Mouse (Mus musculus): ENCODE measurements at regions not wholly inside any gene's neighbourhood (a gene's known extent, or its start where the extent isn't known, plus 50 kb on each side); places are given as distances from the start of the nearest gene placed in this dataset.

- Histone ChIP-seq H3K9ac (replicated peaks; ENCODE audit: low read length) (no peak overlapping the region), H3K27me3 (ENCODE audit: control insufficient read depth, insufficient read depth, low read length) (no peaks in the 10 kb centered on the region), H3K36me3 (ENCODE audit: control insufficient read depth, insufficient read depth, low read length) (no peaks in the 10 kb centered on the region), H3K9me3 (ENCODE audit: control insufficient read depth, low read length) (no peaks in the 10 kb centered on the region), H3K4me3 (replicated peaks; ENCODE audit: low read depth, low read length) (no peak overlapping the region), H3K27ac (replicated peaks; ENCODE audit: low read depth, low read length) (no peak overlapping the region), H3K4me1 (ENCODE audit: control insufficient read depth, insufficient read depth, low read length) (no peaks in the 10 kb centered on the region), H3K4me2 (ENCODE audit: low read length) (no peak overlapping the region)
- DNase-seq (no peak), ATAC-seq (ENCODE audit: low FRiP score, low TSS enrichment) (no peak)
- WGBS: 59% methylated on average over 3 of the region's 3 CpGs
These were observed 736.2 kb upstream of the Pabpc4l start for GRCm38 (mm10) chr3:47184226-47184625.

GRCm38 (mm10) chr3:47182762-47183161, 734.7 kb upstream of the Pabpc4l start:
- no peak for DNase-seq

GRCm38 (mm10) chr3:47180377-47180776, 732.4 kb upstream of the Pabpc4l start:
- H3K9me3 ChIP-seq (ENCODE audit: control insufficient read depth, low read length): no peaks in the 10 kb centered on the region
- H3K4me3 ChIP-seq (replicated peaks; ENCODE audit: low read depth, low read length): no peak overlapping the region
- no peak overlapping the region for H3K9ac ChIP-seq (replicated peaks; ENCODE audit: low read length)
- H3K36me3 ChIP-seq (ENCODE audit: control insufficient read depth, insufficient read depth, low read length): no peaks in the 10 kb centered on the region
- no peak overlapping the region for H3K27ac ChIP-seq (replicated peaks; ENCODE audit: low read depth, low read length)
- WGBS: 85% methylated on average over 1 of the region's 1 CpGs
- DNase-seq (no peak), ATAC-seq (ENCODE audit: low FRiP score, low TSS enrichment) (no peak)
- H3K27me3 ChIP-seq (ENCODE audit: control insufficient read depth, insufficient read depth, low read length): no peaks in the 10 kb centered on the region
- H3K4me1 ChIP-seq (ENCODE audit: control insufficient read depth, insufficient read depth, low read length): no peaks in the 10 kb centered on the region
- H3K4me2 ChIP-seq (ENCODE audit: low read length): no peak overlapping the region

More at GRCm38 (mm10) chr3:47182762-47183161, 734.7 kb upstream of the Pabpc4l start:
- H3K4me3 ChIP-seq (replicated peaks; ENCODE audit: low read depth, low read length): no peak overlapping the region
- no peak overlapping the region for H3K27ac ChIP-seq (replicated peaks; ENCODE audit: low read depth, low read length)
- H3K4me1 ChIP-seq (ENCODE audit: control insufficient read depth, insufficient read depth, low read length): no peaks in the 10 kb centered on the region
- no peaks in the 10 kb centered on the region for H3K36me3 ChIP-seq (ENCODE audit: control insufficient read depth, insufficient read depth, low read length)
- no peak for ATAC-seq (ENCODE audit: low FRiP score, low TSS enrichment)
- no peak overlapping the region for H3K9ac ChIP-seq (replicated peaks; ENCODE audit: low read length)
- H3K4me2 ChIP-seq (ENCODE audit: low read length): no peak overlapping the region
- no peaks in the 10 kb centered on the region for H3K9me3 ChIP-seq (ENCODE audit: control insufficient read depth, low read length)
- H3K27me3 ChIP-seq (ENCODE audit: control insufficient read depth, insufficient read depth, low read length): no peaks in the 10 kb centered on the region
- WGBS: 94% methylated on average over 2 of the region's 2 CpGs
